Mouse (Mus musculus) heart, adult 2 months (tissue): ENCODE results near the gene 4930407I10Rik. TPM values are rescaled to one million over a fixed set of nuclear protein-coding genes. Genes with fewer than 3 reads are reported as not detected.

Experiments
- DNase-seq, 2 experiments: peaks; one replicate each; pipeline ENCODE4 v3.0.0; 2021
- H3K27ac ChIP-seq: fragments of 200-600 bp; 2 replicates; pipeline ENCODE4 v1.8.1; 2022
- H3K27me3 ChIP-seq: fragments of 200-500 bp; 2 replicates; pipeline ENCODE4 v1.6.1; 2012; ENCODE audit warnings: mild to moderate bottlenecking, low read length, inconsistent platforms, mixed read lengths; ENCODE audit not compliant: control insufficient read depth, insufficient read depth
- H3K36me3 ChIP-seq: fragments of 200-500 bp; 2 replicates; pipeline ENCODE4 v1.6.1; 2012; ENCODE audit warnings: low read length, inconsistent platforms; ENCODE audit not compliant: control insufficient read depth, insufficient read depth
- H3K4me1 ChIP-seq: fragments of 200-500 bp; 2 replicates; pipeline ENCODE4 v1.6.1; 2011; ENCODE audit warnings: low read length; ENCODE audit not compliant: control insufficient read depth, insufficient read depth
- H3K4me3 ChIP-seq: fragments of 200-600 bp; 2 replicates; pipeline ENCODE4 v1.8.1; 2022
- H3K79me2 ChIP-seq: fragments of 200-500 bp; replicated peaks from 2 replicates; pipeline ENCODE4 v1.6.1; 2012; ENCODE audit warnings: mild to moderate bottlenecking, inconsistent platforms, low read length, moderate library complexity, mixed read lengths; ENCODE audit not compliant: control insufficient read depth, insufficient read depth
- H3K9ac ChIP-seq: fragments of 200-500 bp; 2 replicates; pipeline ENCODE4 v1.6.1; 2012; ENCODE audit warnings: low read depth, mild to moderate bottlenecking, control low read depth, inconsistent platforms, low read length, mixed read lengths
- CTCF ChIP-seq: fragments of 200-600 bp; IDR thresholded peaks from 2 replicates; pipeline ENCODE4 v1.8.1; 2022; ENCODE audit warnings: antibody characterized with exemption, mild to moderate bottlenecking, moderate library complexity
- EP300 ChIP-seq: fragments of 200-500 bp; IDR thresholded peaks from 2 replicates; pipeline ENCODE4 v1.6.1; 2011; ENCODE audit warnings: low read depth, low read length, control low read depth; ENCODE audit not compliant: insufficient read depth
- POLR2A ChIP-seq: fragments of 200-500 bp; IDR thresholded peaks from 2 replicates; pipeline ENCODE4 v1.6.1; 2011; ENCODE audit warnings: mild to moderate bottlenecking, low read depth, low read length, control low read depth; ENCODE audit not compliant: insufficient read depth
- WGBS: fragments of 180-500 bp; shearing (Covaris S2); methylation state at CpG from one replicate; pipeline ENCODE4 v1.1.7; 2018; 5-methylcytosine and 5-hydroxymethylcytosine counted together
- intact Hi-C: fragments of 180-260 bp; cut with DNase I; formaldehyde crosslinking; loops from one replicate; pipeline ENCODE4 v1.15.1; 2025
- polyA plus RNA-seq: library from polyadenylated mRNA; depleted of rRNA; stranded (reverse); fragments of >200 nt; gene quantifications from 2 replicates; pipeline ENCODE4 v1.2.3, GENCODE M21; 2012
- total RNA-seq, 2 experiments: library from RNA; stranded (reverse); gene quantifications; 2 replicates each; pipeline ENCODE4 v1.2.3; 2021

The 4930407I10Rik gene
- total and polyA plus RNA-seq, 3 experiments: not detected

DNA sequence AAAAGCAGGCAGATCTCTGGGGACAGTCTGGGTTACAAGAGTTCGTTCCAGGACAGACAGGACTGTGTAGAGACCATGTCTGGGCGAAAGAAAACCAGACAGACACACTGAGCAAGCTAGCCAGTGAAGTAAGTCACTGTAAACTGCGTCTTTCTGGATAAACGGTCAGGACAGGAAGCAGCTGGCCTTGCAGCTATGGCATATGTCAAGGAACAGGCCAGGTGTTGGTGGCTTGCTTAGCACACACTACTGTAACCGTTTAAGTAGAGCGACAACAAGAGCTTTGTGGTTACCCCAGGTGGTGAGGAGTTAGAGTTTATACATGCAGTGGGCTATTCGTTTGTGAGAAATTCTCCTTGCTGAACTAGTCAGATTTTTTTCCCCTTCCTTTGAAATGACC is 31.2 kb upstream of the 4930407I10Rik start:
- TF ChIP-seq CTCF (no peak), POLR2A (no peak), EP300 (no peak)
- WGBS: 76% methylated on average over 7 of the region's 7 CpGs
- H3K9ac ChIP-seq: no peak overlapping the region
- H3K79me2 ChIP-seq: no peaks in the 10 kb centered on the region
- intact Hi-C loops: no loop called here
- H3K27me3 ChIP-seq: no peaks in the 10 kb centered on the region
- H3K4me1 ChIP-seq: no peaks in the 10 kb centered on the region
- no peak for DNase-seq
- H3K36me3 ChIP-seq: no peaks in the 10 kb centered on the region
- no peak overlapping the region for H3K4me3 ChIP-seq
- no peak overlapping the region for H3K27ac ChIP-seq

DNA sequence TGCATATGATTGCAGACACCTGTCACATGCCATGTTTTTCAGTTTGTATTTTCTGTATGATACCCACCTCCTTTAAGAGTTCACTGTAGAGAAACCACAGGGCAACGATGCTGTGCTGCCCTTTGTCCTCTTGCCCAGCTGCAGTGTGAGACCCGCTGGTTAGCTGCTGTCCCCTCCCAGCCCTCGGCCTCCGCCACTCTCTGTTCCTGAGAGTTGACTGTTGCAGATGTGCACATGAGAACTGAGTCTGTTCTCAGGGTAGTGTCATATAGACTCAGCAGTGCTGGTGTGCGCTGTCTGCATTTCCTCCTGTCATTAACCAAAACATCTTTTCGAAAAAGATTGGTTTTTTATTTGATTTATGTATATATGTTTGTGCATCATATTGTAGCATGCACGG is 26.6 kb upstream of the 4930407I10Rik start:
- Histone ChIP-seq H3K9ac (no peak overlapping the region), H3K79me2 (no peaks in the 10 kb centered on the region), H3K27ac (no peak overlapping the region), H3K36me3 (no peaks in the 10 kb centered on the region), H3K4me1 (no peaks in the 10 kb centered on the region), H3K4me3 (no peak overlapping the region), H3K27me3 (no peaks in the 10 kb centered on the region)
- 87% methylated on average over 7 of the region's 7 CpGs for WGBS
- no peak for TF ChIP-seq POLR2A
- TF ChIP-seq EP300: no peak
- no peak for TF ChIP-seq CTCF
- DNase-seq: no peak
- intact Hi-C loops: no loop called here

DNA sequence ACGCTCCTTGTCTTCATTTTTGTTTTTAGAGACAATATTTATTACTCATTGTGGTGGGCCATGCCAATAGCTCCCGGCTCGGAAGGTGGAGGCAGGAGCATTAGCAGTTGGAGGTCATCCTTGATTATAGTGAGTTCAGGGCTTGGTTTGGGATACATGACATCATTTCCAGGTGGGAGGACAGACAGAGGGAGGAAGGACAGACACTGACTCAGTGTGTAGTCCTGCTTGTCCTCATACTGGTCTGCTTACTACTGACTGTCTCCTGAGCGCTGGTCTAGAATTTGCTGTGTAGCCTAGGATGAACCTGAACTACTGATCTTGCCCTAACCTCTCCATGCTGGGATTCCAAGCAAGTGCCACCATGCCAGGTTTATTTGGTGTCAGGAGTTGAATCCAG is 25.2 kb upstream of the 4930407I10Rik start, which contains the start of gene Desi1:
TSS of gene Desi1 (minus strand) at position 101 of the 400 bp plus-strand sequence.
- H3K36me3 ChIP-seq: no peaks in the 10 kb centered on the region; the same call in 1 of the 2 replicates

DNA sequence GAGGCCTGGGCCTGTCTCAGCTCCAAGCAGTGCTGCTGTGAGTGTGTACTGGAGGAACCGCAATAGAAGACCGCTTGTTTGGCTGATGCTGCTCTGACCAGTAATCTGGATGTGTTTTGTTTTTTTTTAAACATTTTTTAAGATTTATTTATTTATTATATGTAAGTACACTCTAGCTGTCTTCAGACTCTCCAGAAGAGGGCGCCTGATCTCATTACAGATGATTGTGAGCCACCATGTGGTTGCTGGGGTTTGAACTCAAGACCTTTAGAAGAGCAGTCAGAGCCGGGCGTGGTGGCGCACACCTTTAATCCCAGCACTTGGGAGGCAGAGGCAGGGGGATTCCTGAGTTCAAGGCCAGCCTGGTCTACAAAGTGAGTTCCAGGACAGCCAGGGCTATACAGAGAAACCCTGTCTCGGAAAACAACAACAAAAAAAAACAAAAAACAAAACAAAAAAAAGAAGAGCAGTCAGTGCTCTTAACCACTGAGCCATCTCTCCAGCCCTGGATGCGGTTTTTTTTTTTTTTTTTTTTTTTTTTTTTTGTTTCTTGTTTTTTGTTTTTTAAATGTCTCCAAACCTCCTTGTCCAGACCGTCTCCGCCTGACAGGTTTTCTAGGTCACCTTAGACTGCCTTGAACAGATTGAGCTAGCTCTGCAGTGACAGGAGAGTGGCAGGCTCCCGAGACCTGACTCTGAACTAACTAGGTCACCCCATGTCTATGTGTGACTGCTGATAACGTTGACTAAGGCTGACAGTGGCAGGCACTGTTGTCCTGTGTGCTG is 22.9 kb upstream of the 4930407I10Rik start:
- Histone ChIP-seq H3K79me2 (no peaks in the 10 kb centered on the region), H3K4me3 (no peak overlapping the region), H3K36me3 (no peaks in the 10 kb centered on the region; the same call in 1 of the 2 replicates), H3K9ac (no peak overlapping the region), H3K27ac (no peak overlapping the region), H3K4me1 (no peaks in the 10 kb centered on the region), H3K27me3 (no peaks in the 10 kb centered on the region)
- intact Hi-C loops: no loop called here
- 71% methylated on average over 12 of the region's 12 CpGs for WGBS
- no peak for DNase-seq
- TF ChIP-seq POLR2A (no peak), CTCF (peak; percentile 60)

More for the DNA sequence above, 25.2 kb upstream of the 4930407I10Rik start, which contains the start of gene Desi1:
- TF ChIP-seq POLR2A (no peak), EP300 (no peak), CTCF (no peak)
- no peak for DNase-seq
- intact Hi-C loops: no loop called here
- Histone ChIP-seq H3K9ac (no peak within 1 kb of the TSS), H3K4me1 (no peaks in the 10 kb centered on the region), H3K27ac (no peak within 1 kb of the TSS), H3K4me3 (no peak within 1 kb of the TSS), H3K79me2 (no peaks in the 10 kb centered on the region), H3K27me3 (no peaks in the 10 kb centered on the region)
- 87% methylated on average over 4 of the region's 4 CpGs for WGBS

DNA sequence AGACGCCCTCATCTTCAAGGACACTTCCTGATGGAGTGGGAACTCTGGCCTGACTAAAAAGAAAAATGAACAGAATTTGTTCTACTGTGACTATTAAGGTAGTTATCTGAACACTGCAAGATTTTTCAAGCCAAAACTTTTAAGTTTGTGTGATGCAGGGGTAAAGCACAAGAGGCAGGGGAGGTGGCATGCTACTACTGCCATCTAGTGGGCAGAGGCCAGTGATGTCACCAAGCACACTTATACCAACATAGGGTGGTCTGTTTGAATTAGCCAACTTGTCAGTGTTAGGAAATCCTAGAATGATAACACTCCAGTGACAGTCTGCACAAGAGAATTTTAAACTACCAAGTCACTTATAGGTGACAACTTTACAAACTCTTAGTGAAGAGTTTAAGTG is 18.3 kb upstream of the 4930407I10Rik start:
- DNase-seq: peak in 1 of 2 experiments; percentile 26
- Histone ChIP-seq H3K27ac (no peak overlapping the region), H3K4me3 (no peak overlapping the region), H3K27me3 (no peaks in the 10 kb centered on the region), H3K36me3 (no peaks in the 10 kb centered on the region; the same call in 1 of the 2 replicates), H3K9ac (no peak overlapping the region), H3K4me1 (0 out of 2 replicates have a peak, but pooled peaks cover 1% of the 10 kb centered on the region), H3K79me2 (no peaks in the 10 kb centered on the region)
- WGBS: 97% methylated on average over 1 of the region's 1 CpGs
- TF ChIP-seq CTCF: peak; percentile 93
- 0 out of 2 replicates have a peak, but pooled peaks have one; percentile 29 for TF ChIP-seq EP300
- no peak for TF ChIP-seq POLR2A
- intact Hi-C loops: loop anchor here (2.0 kb wide), 1 partner anchor 80 kb away; the partner anchor contains the start of gene Pmm1

DNA sequence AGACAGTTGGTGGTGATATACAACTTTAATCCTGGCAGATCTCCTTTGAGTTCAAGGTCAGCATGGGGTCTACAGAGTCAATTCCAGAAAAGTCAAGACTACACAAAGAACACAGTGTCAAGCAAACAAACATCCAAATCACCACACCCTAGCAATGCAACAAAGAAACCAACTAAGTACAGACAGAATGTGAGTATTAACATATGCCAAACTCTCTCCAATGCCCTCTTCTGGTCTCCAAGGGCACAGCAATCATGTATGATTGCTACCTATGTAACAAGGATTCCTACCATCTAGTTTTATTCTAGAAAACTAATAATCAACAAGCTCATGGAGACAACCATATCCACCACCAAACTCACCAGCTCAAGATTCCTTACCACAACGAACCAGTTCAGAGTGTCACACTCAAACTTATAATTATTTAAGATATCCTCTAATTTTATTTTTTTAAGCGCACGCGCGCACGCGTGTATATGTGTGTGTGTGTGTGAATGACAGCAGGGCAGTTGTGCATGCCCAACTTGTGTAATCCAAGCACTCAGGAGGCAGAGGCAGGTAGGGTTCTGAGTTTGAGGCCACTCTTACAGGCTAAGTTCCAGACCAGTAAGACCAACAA is 14.7 kb upstream of the 4930407I10Rik start:
- no peaks in the 10 kb centered on the region for H3K36me3 ChIP-seq
- intact Hi-C loops: no loop called here
- no peak overlapping the region for H3K9ac ChIP-seq
- peaks cover 6% of the 10 kb centered on the region; the same call in 1 of the 2 replicates for H3K79me2 ChIP-seq
- no peak for TF ChIP-seq EP300
- TF ChIP-seq POLR2A: no peak
- peak; percentile 61 for TF ChIP-seq CTCF
- DNase-seq: no peak
- no peak overlapping the region for H3K27ac ChIP-seq
- H3K4me3 ChIP-seq: no peak overlapping the region
- peaks cover 6% of the 10 kb centered on the region for H3K4me1 ChIP-seq
- WGBS: 95% methylated on average over 7 of the region's 7 CpGs
- no peaks in the 10 kb centered on the region for H3K27me3 ChIP-seq
